Mouse (Mus musculus) forebrain, embryonic 13.5 days (tissue): ENCODE results near the gene Gpr132. TPM values are rescaled to one million over a fixed set of nuclear protein-coding genes. Genes with fewer than 3 reads are reported as not detected.
A peak's percentile ranks its signal among the peaks of the same experiment; 100 is the strongest.
"Not testable (repeated sequence)": the region's sequence is repeated elsewhere in the genome, so short reads cannot be mapped to it uniquely, and the experiment has no call there.

Source experiments
- ATAC-seq: fragments of 200-750 bp; cut with Nextera tagmentation; 2 replicates; pipeline ENCODE4 v1.8.0; 2017
- H3K27ac ChIP-seq: fragments of 300-500 bp; sonication (generic); 2 replicates; pipeline ENCODE4 v1.5.1; 2015; ENCODE audit warnings: inconsistent platforms, mild to moderate bottlenecking, moderate library complexity
- H3K27me3 ChIP-seq: fragments of 300-500 bp; sonication (generic); 2 replicates; pipeline ENCODE4 v1.6.1; 2015; ENCODE audit warnings: mild to moderate bottlenecking, inconsistent platforms
- H3K36me3 ChIP-seq: fragments of 300-500 bp; sonication (generic); 2 replicates; pipeline ENCODE4 v1.6.1; 2015; ENCODE audit warnings: mild to moderate bottlenecking, inconsistent platforms; ENCODE audit not compliant: poor library complexity, severe bottlenecking
- H3K4me1 ChIP-seq: fragments of 300-500 bp; sonication (generic); 2 replicates; pipeline ENCODE4 v1.6.1; 2015; ENCODE audit warnings: inconsistent platforms
- H3K4me2 ChIP-seq: fragments of 300-500 bp; sonication (generic); 2 replicates; pipeline ENCODE4 v1.6.1; 2015; ENCODE audit warnings: inconsistent platforms, mild to moderate bottlenecking, moderate library complexity
- H3K4me3 ChIP-seq: fragments of 300-500 bp; sonication (generic); 2 replicates; pipeline ENCODE4 v1.5.1; 2015; ENCODE audit warnings: mild to moderate bottlenecking, inconsistent platforms
- H3K9ac ChIP-seq: fragments of 300-500 bp; sonication (generic); 2 replicates; pipeline ENCODE4 v1.6.1; 2015; ENCODE audit warnings: mild to moderate bottlenecking, inconsistent platforms
- H3K9me3 ChIP-seq: fragments of 300-500 bp; sonication (generic); replicated peaks from 2 replicates; pipeline ENCODE4 v1.6.1; 2016; ENCODE audit warnings: inconsistent platforms
- WGBS: fragments of 180-500 bp; shearing (Covaris S2); methylation state at CpG from one replicate; pipeline ENCODE4 v1.1.7; 2015; 5-methylcytosine and 5-hydroxymethylcytosine counted together
- polyA plus RNA-seq: library from polyadenylated mRNA; unstranded; fragments of >200 nt; fragmentation: Nextera tagmentation; extraction: Ambion mirVana; gene quantifications from 2 replicates; pipeline ENCODE4 v1.2.1, GENCODE M21; 2015

Gpr132 gene
- polyA plus RNA-seq, 1 experiment from 2014 or later = not detected

- 88% methylated on average over 4 of the region's 4 CpGs for WGBS
- Histone ChIP-seq H3K27me3 (no peaks in the 10 kb centered on the region), H3K9me3 (no peaks in the 10 kb centered on the region), H3K27ac (no peak overlapping the region), H3K4me3 (no peak overlapping the region), H3K4me1 (peaks cover 64% of the 10 kb centered on the region), H3K4me2 (no peak overlapping the region), H3K9ac (no peak overlapping the region), H3K36me3 (peaks cover 87% of the 10 kb centered on the region)
- ATAC-seq = no peak
Measured at GRCm38 (mm10) chr12:112823221-112823620, 44.8 kb downstream of the Gpr132 start.

DNA sequence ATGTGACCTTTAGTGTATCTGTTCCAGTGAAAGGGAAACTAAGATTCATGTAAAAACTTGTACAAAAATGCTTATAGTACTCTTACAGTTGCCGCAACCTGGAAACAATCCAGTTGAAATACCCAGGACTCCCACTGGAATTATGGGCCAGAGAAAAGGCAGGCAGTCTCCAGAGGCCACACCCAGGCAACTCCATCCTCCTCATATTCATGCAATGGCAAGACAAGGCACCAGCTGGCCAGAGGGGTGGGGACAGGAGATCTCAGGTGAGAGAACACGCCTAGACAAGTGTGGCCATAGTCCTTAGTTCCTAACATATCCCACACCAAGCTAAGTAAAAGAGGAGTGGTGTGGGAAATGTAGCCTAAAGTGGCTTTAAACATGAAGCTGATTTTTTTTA, 45.4 kb downstream of the Gpr132 start:
- Histone ChIP-seq H3K36me3 (peaks cover 90% of the 10 kb centered on the region), H3K9me3 (no peaks in the 10 kb centered on the region), H3K4me3 (no peak overlapping the region), H3K27me3 (no peaks in the 10 kb centered on the region), H3K4me1 (peaks cover 59% of the 10 kb centered on the region), H3K9ac (no peak overlapping the region), H3K4me2 (no peak overlapping the region), H3K27ac (no peak overlapping the region)
- ATAC-seq = no peak
- 82% methylated on average over 2 of the region's 2 CpGs for WGBS

DNA sequence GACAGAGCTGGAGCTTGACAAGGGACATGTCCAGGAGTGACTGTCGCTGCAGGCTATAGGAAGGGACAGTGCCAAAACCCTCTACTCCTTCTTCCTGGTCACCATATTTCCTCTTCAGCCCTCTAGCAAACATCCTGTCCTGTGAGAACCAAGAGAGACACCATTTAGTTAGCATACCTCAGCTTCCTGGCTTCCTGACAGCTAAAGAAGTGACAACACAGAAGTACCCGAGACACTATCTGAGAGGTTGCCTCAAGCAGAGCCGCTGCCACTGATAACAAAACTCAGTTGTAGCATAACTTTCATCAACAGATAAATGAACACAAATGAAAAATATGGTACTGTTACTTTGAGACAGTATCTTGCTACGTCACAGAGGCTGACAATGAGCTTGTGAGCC, 46.1 kb downstream of the Gpr132 start:
- Histone ChIP-seq H3K27me3 (no peaks in the 10 kb centered on the region), H3K36me3 (peaks cover 90% of the 10 kb centered on the region), H3K27ac (no peak overlapping the region), H3K9ac (no peak overlapping the region), H3K9me3 (no peaks in the 10 kb centered on the region), H3K4me2 (no peak overlapping the region), H3K4me1 (peaks cover 52% of the 10 kb centered on the region), H3K4me3 (no peak overlapping the region)
- no peak for ATAC-seq
- WGBS = 88% methylated on average over 4 of the region's 4 CpGs

GRCm38 (mm10) chr12:112821216-112821615, 46.8 kb downstream of the Gpr132 start:
- H3K9me3 ChIP-seq = no peaks in the 10 kb centered on the region
- 44% methylated on average over 1 of the region's 1 CpGs for WGBS
- no peak overlapping the region for H3K4me2 ChIP-seq
- H3K4me3 ChIP-seq = no peak overlapping the region
- H3K9ac ChIP-seq = no peak overlapping the region
- no peaks in the 10 kb centered on the region for H3K27me3 ChIP-seq
- H3K36me3 ChIP-seq = peaks cover 89% of the 10 kb centered on the region
- H3K4me1 ChIP-seq = peaks cover 44% of the 10 kb centered on the region
- no peak for ATAC-seq
- H3K27ac ChIP-seq = no peak overlapping the region

DNA sequence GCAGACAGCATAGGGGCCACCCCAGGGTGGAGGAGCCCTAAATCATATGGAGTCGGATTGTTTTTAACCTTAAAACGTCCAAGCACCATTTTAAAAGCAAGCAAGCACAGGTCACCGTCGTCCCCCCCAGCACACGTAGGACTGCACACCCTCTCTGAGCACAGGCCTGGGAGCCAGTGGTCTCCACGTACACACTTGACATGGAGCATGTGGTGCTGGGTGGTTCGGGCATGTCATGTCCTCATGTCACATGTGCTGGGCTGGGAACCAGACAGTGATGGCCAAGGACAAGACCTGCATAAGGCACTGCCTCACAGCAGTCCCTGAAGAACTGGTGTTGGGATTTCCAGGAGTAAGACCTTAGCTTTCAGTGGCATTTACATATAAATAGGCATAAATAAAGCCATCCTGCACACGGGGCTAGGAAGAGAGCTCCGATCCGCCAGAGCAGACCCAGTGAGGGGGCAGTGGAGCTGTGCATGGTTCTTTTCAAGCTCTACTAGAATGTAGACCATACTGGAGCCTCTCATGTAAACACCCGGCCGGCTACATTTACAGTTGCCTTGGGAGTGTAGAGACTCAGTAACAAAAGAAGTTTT, 47.5 kb downstream of the Gpr132 start:
- Histone ChIP-seq H3K4me1 (peaks cover 37% of the 10 kb centered on the region), H3K27ac (no peak overlapping the region), H3K4me2 (no peak overlapping the region), H3K4me3 (no peak overlapping the region), H3K27me3 (no peaks in the 10 kb centered on the region), H3K9me3 (no peaks in the 10 kb centered on the region), H3K36me3 (peaks cover 90% of the 10 kb centered on the region), H3K9ac (no peak overlapping the region)
- WGBS = 75% methylated on average over 12 of the region's 12 CpGs
- ATAC-seq = no peak

DNA sequence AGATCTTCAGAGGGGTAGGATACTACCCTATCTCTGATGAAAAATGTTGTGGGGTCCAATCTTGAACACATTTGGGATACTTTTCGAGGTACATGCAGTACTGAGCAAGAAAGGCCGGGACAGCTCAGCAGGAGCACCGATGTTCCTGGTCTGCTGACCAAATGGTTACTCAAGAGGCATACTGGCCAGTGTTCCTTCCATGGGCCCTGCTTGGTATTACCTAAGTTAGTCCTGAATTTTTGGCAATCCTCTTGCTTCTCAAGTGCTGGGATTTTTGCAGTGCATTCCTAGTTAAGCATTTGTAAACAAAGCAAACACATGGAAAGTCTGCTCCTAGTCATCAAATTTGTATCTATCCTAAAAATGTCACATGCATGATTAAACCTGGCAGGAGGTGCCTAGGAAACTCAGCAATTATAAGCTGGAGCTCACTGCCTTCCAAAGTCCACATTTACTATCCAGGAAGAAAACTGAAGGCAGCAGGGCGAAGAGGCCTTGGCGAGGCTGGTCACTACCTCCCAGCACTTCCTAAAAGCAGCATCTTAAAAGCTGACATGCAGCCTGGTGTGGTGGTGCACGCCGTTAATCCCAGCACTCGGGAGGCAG, 48.9 kb downstream of the Gpr132 start:
- H3K4me2 ChIP-seq = no peak overlapping the region
- ATAC-seq = no peak
- no peak overlapping the region for H3K9ac ChIP-seq
- H3K9me3 ChIP-seq = no peaks in the 10 kb centered on the region
- 96% methylated on average over 8 of the region's 8 CpGs for WGBS
- no peak overlapping the region for H3K4me3 ChIP-seq
- peaks cover 24% of the 10 kb centered on the region for H3K4me1 ChIP-seq
- no peak overlapping the region for H3K27ac ChIP-seq
- peaks cover 94% of the 10 kb centered on the region for H3K36me3 ChIP-seq
- H3K27me3 ChIP-seq = no peaks in the 10 kb centered on the region

DNA sequence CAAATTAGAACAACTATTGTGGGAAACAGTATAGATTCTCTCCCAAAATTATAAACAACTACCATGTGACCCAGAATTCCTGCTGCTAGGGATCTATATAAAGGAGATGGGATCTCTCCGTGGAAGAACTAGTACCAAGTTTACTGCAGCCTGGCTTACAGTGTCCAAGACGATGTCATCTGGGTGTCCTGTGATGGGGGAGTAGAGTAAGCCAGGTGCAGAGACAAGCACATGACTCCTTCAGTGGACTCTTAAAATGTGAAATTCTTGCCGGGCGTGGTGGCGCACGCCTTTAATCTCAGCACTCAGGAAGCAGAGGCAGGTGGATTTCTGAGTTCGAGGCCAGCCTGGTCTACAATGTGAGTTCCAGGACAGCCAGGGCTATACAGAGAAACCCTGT, 51.2 kb downstream of the Gpr132 start:
- WGBS = 85% methylated on average over 7 of the region's 7 CpGs
- H3K36me3 ChIP-seq = peaks cover 93% of the 10 kb centered on the region
- not testable (repeated sequence) for H3K4me2 ChIP-seq, H3K9me3 ChIP-seq, ATAC-seq, H3K27ac ChIP-seq, H3K4me3 ChIP-seq, H3K9ac ChIP-seq, H3K27me3 ChIP-seq, H3K4me1 ChIP-seq

DNA sequence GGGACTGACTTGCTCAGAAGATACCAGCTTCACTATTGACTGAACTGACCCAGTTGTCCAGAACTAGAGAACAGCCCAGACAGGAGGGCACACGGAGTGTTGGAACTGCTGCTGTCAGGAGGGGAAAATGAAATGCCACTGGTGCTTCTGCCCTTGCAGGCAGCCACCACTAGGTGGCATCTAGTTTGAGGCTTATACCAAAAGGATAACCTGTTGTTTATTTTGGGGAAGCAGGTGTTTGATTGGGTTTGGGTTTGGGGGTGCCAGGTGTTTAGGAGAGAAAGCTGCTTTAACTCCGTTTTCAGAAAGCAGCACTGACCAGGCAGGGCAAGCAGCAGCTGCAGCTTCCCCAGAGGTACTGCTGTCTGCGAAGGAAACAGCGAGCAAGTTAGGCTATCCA, 51.7 kb downstream of the Gpr132 start:
- Histone ChIP-seq H3K4me2 (no peak overlapping the region), H3K27me3 (no peaks in the 10 kb centered on the region), H3K4me3 (no peak overlapping the region), H3K9ac (no peak overlapping the region), H3K36me3 (peaks cover 92% of the 10 kb centered on the region), H3K4me1 (0 out of 2 replicates have a peak, but pooled peaks cover 2% of the 10 kb centered on the region), H3K27ac (no peak overlapping the region), H3K9me3 (no peaks in the 10 kb centered on the region)
- ATAC-seq = no peak
- 54% methylated on average over 4 of the region's 4 CpGs for WGBS

GRCm38 (mm10) chr12:112814682-112815470, 53.2 kb downstream of the Gpr132 start:
- H3K4me1 ChIP-seq = peaks cover 5% of the 10 kb centered on the region
- H3K4me3 ChIP-seq = no peak overlapping the region
- 83% methylated on average over 14 of the region's 14 CpGs for WGBS
- H3K9ac ChIP-seq = no peak overlapping the region; the same call in 1 of the 2 replicates
- H3K36me3 ChIP-seq = peaks cover 81% of the 10 kb centered on the region
- no peaks in the 10 kb centered on the region for H3K27me3 ChIP-seq
- no peak overlapping the region for H3K27ac ChIP-seq
- no peak for ATAC-seq
- no peaks in the 10 kb centered on the region for H3K9me3 ChIP-seq
- H3K4me2 ChIP-seq = no peak overlapping the region

DNA sequence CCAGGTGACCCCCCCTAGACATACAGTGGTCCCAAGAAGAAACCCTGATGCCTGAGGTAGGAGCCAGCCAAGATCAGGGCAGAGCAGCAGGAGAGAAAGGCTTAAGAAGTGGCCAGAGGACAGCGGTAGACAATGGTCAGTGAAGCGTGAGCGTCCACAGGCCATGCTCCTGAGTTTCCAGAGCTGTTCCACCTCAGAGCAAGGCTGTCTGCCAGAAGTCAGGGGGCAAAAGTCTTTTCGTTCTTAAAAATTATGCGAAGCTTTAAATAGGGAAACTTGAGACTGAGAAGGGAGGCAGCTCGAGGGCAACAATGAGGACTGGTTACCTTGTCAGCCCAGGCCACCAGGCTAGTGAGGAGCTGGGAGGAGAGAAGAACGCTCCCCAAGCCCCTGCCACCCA, 54.7 kb downstream of the Gpr132 start:
- no peak overlapping the region for H3K27ac ChIP-seq
- no peaks in the 10 kb centered on the region for H3K9me3 ChIP-seq
- no peaks in the 10 kb centered on the region for H3K27me3 ChIP-seq
- 88% methylated on average over 7 of the region's 7 CpGs for WGBS
- H3K9ac ChIP-seq = no peak overlapping the region
- no peak overlapping the region for H3K4me3 ChIP-seq
- peaks cover 16% of the 10 kb centered on the region for H3K4me1 ChIP-seq
- H3K4me2 ChIP-seq = no peak overlapping the region
- no peak for ATAC-seq
- peaks cover 66% of the 10 kb centered on the region for H3K36me3 ChIP-seq

- WGBS = 65% methylated on average over 19 of the region's 19 CpGs
- Histone ChIP-seq H3K4me2 (peak overlapping the region; percentile 81), H3K36me3 (peaks cover 37% of the 10 kb centered on the region), H3K9ac (peak overlapping the region; percentile 76; the same call in 1 of the 2 replicates), H3K27ac (no peak overlapping the region), H3K4me3 (peak overlapping the region; percentile 68; the same call in 1 of the 2 replicates), H3K4me1 (peaks cover 21% of the 10 kb centered on the region), H3K27me3 (peaks cover 3% of the 10 kb centered on the region; the same call in 1 of the 2 replicates), H3K9me3 (no peaks in the 10 kb centered on the region)
- ATAC-seq = no peak
Measured at GRCm38 (mm10) chr12:112810092-112810885, 57.7 kb downstream of the Gpr132 start.

- peak overlapping the region; percentile 81 for H3K4me2 ChIP-seq
- peaks cover 31% of the 10 kb centered on the region for H3K36me3 ChIP-seq
- no peak overlapping the region for H3K27ac ChIP-seq
- peaks cover 3% of the 10 kb centered on the region; the same call in 1 of the 2 replicates for H3K27me3 ChIP-seq
- H3K4me1 ChIP-seq = peaks cover 21% of the 10 kb centered on the region
- H3K9ac ChIP-seq = peak overlapping the region; percentile 76
- H3K9me3 ChIP-seq = no peaks in the 10 kb centered on the region
- peak overlapping the region; percentile 68 for H3K4me3 ChIP-seq
- 25% methylated on average over 8 of the region's 8 CpGs for WGBS
- no peak for ATAC-seq
Measured at GRCm38 (mm10) chr12:112809641-112810040, 58.4 kb downstream of the Gpr132 start.
